Mouse (Mus musculus) hematopoietic stem cell, adult 5-6 weeks (primary cell): Measurements from ENCODE around the gene Mitf. TPM values are rescaled to one million over a fixed set of nuclear protein-coding genes. Genes with fewer than 3 reads are reported as not detected.

Experiments
- ATAC-seq, 2 experiments: fragments of 125-278 bp in 1 of 2; replicated peaks in 1 of 2; 2 replicates each; pipeline ENCODE4 v1.8.0; 2016 to 2017; ENCODE audit warnings: inconsistent platforms in 2 of 2, mild to moderate bottlenecking in 2 of 2, moderate number of reproducible peaks in 2 of 2, low read depth in 1 of 2, moderate TSS enrichment in 1 of 2; ENCODE audit not compliant: low FRiP score in 2 of 2, poor library complexity in 2 of 2, severe bottlenecking in 2 of 2, insufficient read depth in 1 of 2, low TSS enrichment in 1 of 2
- total RNA-seq: library from RNA; stranded (forward); fragments of 172-1452, 232-1000 nt; gene quantifications from 2 replicates; pipeline ENCODE4 v1.2.3, GENCODE M21; 2017

The Mitf gene
- 9.6 and 10.8 TPM in 2 replicates for total RNA-seq

GRCm38 (mm10) chr6:97806781-97807743, at the start of gene Mitf:
Gene Mitf (plus strand): TSS chr6:97807052.
- ATAC-seq: peak; percentile 98 to 100

GRCm38 (mm10) chr6:97757361-97757760, 49.5 kb upstream of the Mitf start:
- no peak for ATAC-seq

- no peak for ATAC-seq
Measured at GRCm38 (mm10) chr6:97758884-97759283, 48.0 kb upstream of the Mitf start.

- ATAC-seq: peak; percentile 58 to 71; a peak in 3 of 4 replicates
Measured at GRCm38 (mm10) chr6:97759301-97759700, 47.6 kb upstream of the Mitf start.

- ATAC-seq: no peak
Measured at GRCm38 (mm10) chr6:97761326-97761725, 45.5 kb upstream of the Mitf start.

GRCm38 (mm10) chr6:97763970-97764369, 42.9 kb upstream of the Mitf start:
- ATAC-seq: no peak

- no peak for ATAC-seq
Measured at GRCm38 (mm10) chr6:97767836-97768235, 39.0 kb upstream of the Mitf start.

GRCm38 (mm10) chr6:97769549-97769948, 37.3 kb upstream of the Mitf start:
- no peak for ATAC-seq

- ATAC-seq: no peak
Measured at GRCm38 (mm10) chr6:97781316-97781715, 25.5 kb upstream of the Mitf start.

- no peak for ATAC-seq
Measured at GRCm38 (mm10) chr6:97782291-97782690, 24.6 kb upstream of the Mitf start.

GRCm38 (mm10) chr6:97786871-97787270, 20.0 kb upstream of the Mitf start:
- ATAC-seq: no peak

GRCm38 (mm10) chr6:97788361-97788974, 18.4 kb upstream of the Mitf start:
- ATAC-seq: peak; percentile 25 to 62; a peak in 2 of 4 replicates

- ATAC-seq: no peak
Measured at GRCm38 (mm10) chr6:97789700-97790099, 17.2 kb upstream of the Mitf start.

- ATAC-seq: peak in 1 of 2 experiments; percentile 51; a peak in 1 of 4 replicates
Measured at GRCm38 (mm10) chr6:97792104-97792503, 14.7 kb upstream of the Mitf start.

GRCm38 (mm10) chr6:97795175-97795574, 11.7 kb upstream of the Mitf start:
- ATAC-seq: no peak

GRCm38 (mm10) chr6:97800615-97801014, 6.2 kb upstream of the Mitf start:
- ATAC-seq: no peak

GRCm38 (mm10) chr6:97806051-97806450, 801 bp upstream of the Mitf start:
- no peak for ATAC-seq

GRCm38 (mm10) chr6:97814191-97814590, 7.3 kb downstream of the Mitf start:
- ATAC-seq: peak; percentile 22 to 46; a peak in 1 of 4 replicates
